Mouse (Mus musculus) retina, adult 2 months (tissue): ENCODE results near the gene Polr2a.
"Not testable (repeated sequence)": the region's sequence is repeated elsewhere in the genome, so short reads cannot be mapped to it uniquely, and the experiment has no call there.

Source experiments
- DNase-seq: peaks from one replicate; pipeline ENCODE4 v3.0.0-alpha.2; 2012; ENCODE audit warnings: low read depth, low spot score

Gene Polr2a

GRCm38 (mm10) chr11:69754701-69755100 lies 3.7 kb downstream of the Polr2a start:
- DNase-seq: no peak

GRCm38 (mm10) chr11:69754233-69754632 lies 4.2 kb downstream of the Polr2a start:
- no peak for DNase-seq

GRCm38 (mm10) chr11:69752686-69753085 lies 5.8 kb downstream of the Polr2a start:
- no peak for DNase-seq

- DNase-seq: no peak
Measured at GRCm38 (mm10) chr11:69751635-69752034, 6.8 kb downstream of the Polr2a start.

GRCm38 (mm10) chr11:69731408-69731807 lies 27.0 kb downstream of the Polr2a start:
- not testable (repeated sequence) for DNase-seq

- peak; percentile 32 for DNase-seq
Measured at GRCm38 (mm10) chr11:69729063-69729462, 29.4 kb downstream of the Polr2a start.

- no peak for DNase-seq
Measured at GRCm38 (mm10) chr11:69725951-69726350, 32.5 kb downstream of the Polr2a start.

GRCm38 (mm10) chr11:69723074-69723473 lies 35.4 kb downstream of the Polr2a start:
- DNase-seq: no peak

GRCm38 (mm10) chr11:69720852-69721251 lies 37.6 kb downstream of the Polr2a start:
- no peak for DNase-seq

- DNase-seq: no peak
Measured at GRCm38 (mm10) chr11:69719423-69719822, 39.0 kb downstream of the Polr2a start.

- no peak for DNase-seq
Measured at GRCm38 (mm10) chr11:69718661-69719060, 39.8 kb downstream of the Polr2a start.

GRCm38 (mm10) chr11:69716953-69717352 lies 41.5 kb downstream of the Polr2a start:
- DNase-seq: no peak

- no peak for DNase-seq
Measured at GRCm38 (mm10) chr11:69715929-69716328, 42.5 kb downstream of the Polr2a start.

- no peak for DNase-seq
Measured at GRCm38 (mm10) chr11:69715482-69715881, 43.0 kb downstream of the Polr2a start.

GRCm38 (mm10) chr11:69714636-69715329 lies 43.7 kb downstream of the Polr2a start:
- no peak for DNase-seq

GRCm38 (mm10) chr11:69712954-69713672 lies 45.3 kb downstream of the Polr2a start:
- no peak for DNase-seq

- no peak for DNase-seq
Measured at GRCm38 (mm10) chr11:69711082-69711481, 47.4 kb downstream of the Polr2a start.

- no peak for DNase-seq
Measured at GRCm38 (mm10) chr11:69710470-69710869, 48.0 kb downstream of the Polr2a start.

- no peak for DNase-seq
Measured at GRCm38 (mm10) chr11:69709554-69710446, 48.6 kb downstream of the Polr2a start.

- no peak for DNase-seq
Measured at GRCm38 (mm10) chr11:69708614-69709265, 49.7 kb downstream of the Polr2a start.

GRCm38 (mm10) chr11:69707873-69708381 lies 50.5 kb downstream of the Polr2a start:
- DNase-seq: no peak
